Mouse (Mus musculus): ENCODE results near the gene Frmd5. TPM values are rescaled to one million over a fixed set of nuclear protein-coding genes. Genes with fewer than 3 reads are reported as not detected.

Frmd5 gene
- polyA plus RNA-seq, 1 experiment, result 4.1 TPM

- TF ChIP-seq CTCF (IDR thresholded peaks at IDR 0.05; ENCODE audit: borderline replicate concordance, insufficient read depth, low read length) (no peak), POLR2A (IDR thresholded peaks at IDR 0.05; ENCODE audit: low read depth, low read length) (no peak)
- Histone ChIP-seq H3K4me3 (ENCODE audit: insufficient read depth, low read length) (no peak overlapping the region), H3K27ac (ENCODE audit: insufficient read depth, low read length) (peak overlapping the region; percentile 55), H3K4me1 (ENCODE audit: control insufficient read depth, insufficient read depth, low read length) (peaks cover 11% of the 10 kb centered on the region)
These were observed 212.1 kb downstream of the Frmd5 start for GRCm38 (mm10) chr2:121594660-121595291.

GRCm38 (mm10) chr2:121594131-121594530, 212.8 kb downstream of the Frmd5 start:
- Histone ChIP-seq H3K4me3 (ENCODE audit: insufficient read depth, low read length) (no peak overlapping the region), H3K27ac (ENCODE audit: insufficient read depth, low read length) (peak overlapping the region; percentile 55; the same call in 1 of the 2 replicates), H3K4me1 (ENCODE audit: control insufficient read depth, insufficient read depth, low read length) (peaks cover 11% of the 10 kb centered on the region)
- no peak for TF ChIP-seq CTCF (IDR thresholded peaks at IDR 0.05; ENCODE audit: borderline replicate concordance, insufficient read depth, low read length)

GRCm38 (mm10) chr2:121588309-121588694, 218.6 kb downstream of the Frmd5 start:
- TF ChIP-seq POLR2A (IDR thresholded peaks at IDR 0.05; ENCODE audit: low read depth, low read length), result no peak
- no peak for TF ChIP-seq CTCF (IDR thresholded peaks at IDR 0.05; ENCODE audit: borderline replicate concordance, insufficient read depth, low read length)
- no peak overlapping the region for H3K4me3 ChIP-seq (ENCODE audit: insufficient read depth, low read length)
- H3K27ac ChIP-seq (ENCODE audit: insufficient read depth, low read length), result no peak overlapping the region
- no peaks in the 10 kb centered on the region for H3K4me1 ChIP-seq (ENCODE audit: control insufficient read depth, insufficient read depth, low read length)

DNA sequence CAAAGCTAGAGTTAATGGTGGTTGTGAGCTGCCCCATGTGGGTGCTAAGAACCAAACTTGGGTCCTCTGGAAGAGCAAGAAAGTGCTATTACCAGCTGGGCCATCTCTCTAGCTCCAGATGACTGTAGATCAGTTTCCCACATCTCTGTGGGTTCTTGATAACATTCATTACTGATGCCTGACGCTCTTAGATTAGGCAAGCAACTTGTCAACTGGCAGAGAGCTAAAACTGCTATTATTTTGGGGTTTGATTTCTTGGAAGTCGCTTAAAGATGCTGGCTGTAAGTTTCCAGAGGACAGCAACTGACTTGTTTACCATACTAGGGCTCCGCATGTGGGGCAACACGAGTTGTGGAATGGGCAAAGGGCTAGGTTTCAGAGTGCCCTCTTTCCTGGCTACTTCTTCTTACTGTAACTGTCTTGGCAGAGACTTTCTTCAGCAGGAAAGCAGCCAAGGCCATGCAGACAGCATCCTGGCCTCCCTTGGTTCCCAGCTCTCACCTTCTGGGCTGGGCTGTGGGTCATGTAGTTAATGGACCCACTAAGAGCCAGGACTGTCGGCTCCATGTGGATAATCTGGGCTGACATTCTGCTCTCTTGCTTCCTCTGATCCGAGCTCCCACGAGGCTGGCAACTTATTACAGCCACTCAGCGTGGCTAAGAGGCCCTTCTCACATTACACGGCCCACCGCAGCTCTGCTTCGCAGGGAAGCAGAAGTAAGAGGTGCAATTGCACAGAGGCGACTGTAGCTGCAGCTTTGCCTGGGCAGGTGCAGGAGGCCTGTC, 219.2 kb downstream of the Frmd5 start:
- Histone ChIP-seq H3K4me3 (ENCODE audit: insufficient read depth, low read length) (no peak overlapping the region), H3K27ac (ENCODE audit: insufficient read depth, low read length) (no peak overlapping the region), H3K4me1 (ENCODE audit: control insufficient read depth, insufficient read depth, low read length) (no peaks in the 10 kb centered on the region)
- TF ChIP-seq POLR2A (IDR thresholded peaks at IDR 0.05; ENCODE audit: low read depth, low read length) (no peak), CTCF (IDR thresholded peaks at IDR 0.05; ENCODE audit: borderline replicate concordance, insufficient read depth, low read length) (no peak)

DNA sequence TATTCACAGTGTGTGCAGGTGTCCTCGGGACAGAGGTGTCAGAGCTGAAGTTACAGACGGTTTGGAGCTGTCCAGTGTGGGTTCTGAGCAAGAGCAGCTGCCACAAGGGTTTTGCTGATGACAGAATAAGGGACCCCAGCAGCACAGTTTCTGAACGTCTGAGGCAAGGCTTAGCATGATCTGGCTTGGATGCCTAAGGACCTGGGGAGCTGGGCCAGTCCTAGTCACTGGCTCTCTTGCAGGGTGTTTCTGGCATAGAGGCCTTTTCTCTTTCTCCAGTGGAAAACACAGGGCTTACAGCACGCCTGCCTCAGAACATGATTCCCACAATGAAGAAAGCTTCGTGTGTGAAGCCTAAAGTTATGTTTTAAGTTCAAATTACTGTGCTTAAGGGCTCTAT, 222.2 kb downstream of the Frmd5 start:
- no peak overlapping the region for H3K4me3 ChIP-seq (ENCODE audit: insufficient read depth, low read length)
- no peaks in the 10 kb centered on the region for H3K4me1 ChIP-seq (ENCODE audit: control insufficient read depth, insufficient read depth, low read length)
- H3K27ac ChIP-seq (ENCODE audit: insufficient read depth, low read length), result no peak overlapping the region
- TF ChIP-seq POLR2A (IDR thresholded peaks at IDR 0.05; ENCODE audit: low read depth, low read length) (no peak), CTCF (IDR thresholded peaks at IDR 0.05; ENCODE audit: borderline replicate concordance, insufficient read depth, low read length) (no peak)

- TF ChIP-seq CTCF (IDR thresholded peaks at IDR 0.05; ENCODE audit: borderline replicate concordance, insufficient read depth, low read length), result no peak
- TF ChIP-seq POLR2A (IDR thresholded peaks at IDR 0.05; ENCODE audit: low read depth, low read length), result no peak
- Histone ChIP-seq H3K4me3 (ENCODE audit: insufficient read depth, low read length) (no peak overlapping the region), H3K4me1 (ENCODE audit: control insufficient read depth, insufficient read depth, low read length) (no peaks in the 10 kb centered on the region), H3K27ac (ENCODE audit: insufficient read depth, low read length) (no peak overlapping the region)
These were observed 223.3 kb downstream of the Frmd5 start for GRCm38 (mm10) chr2:121583468-121584116.

DNA sequence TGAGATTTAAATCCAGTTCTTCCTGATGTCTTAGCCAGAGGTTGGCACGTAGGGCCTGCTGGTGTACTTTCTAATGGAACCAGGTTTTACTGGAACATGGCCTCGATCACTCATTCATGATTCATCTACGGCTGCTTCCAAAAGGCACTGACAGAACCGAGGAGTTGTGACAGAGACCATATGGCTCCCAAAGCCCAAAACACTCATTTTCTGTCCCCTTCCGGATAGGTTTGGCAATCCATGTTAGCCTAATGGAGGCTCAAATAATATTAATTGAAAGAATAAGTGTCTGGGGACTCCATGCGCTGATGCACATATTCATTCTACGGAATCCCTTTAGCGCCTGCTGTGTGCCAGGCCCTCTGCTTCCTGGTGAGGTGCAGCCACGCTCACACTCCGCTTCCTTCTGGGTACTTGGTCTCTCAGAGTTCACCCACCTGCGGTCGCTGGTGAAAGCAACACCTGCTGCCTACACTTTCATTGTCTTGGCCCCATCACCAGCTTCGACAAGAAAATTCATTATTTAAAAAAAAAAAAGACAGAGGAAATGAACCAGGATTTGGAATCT, 224.0 kb downstream of the Frmd5 start:
- H3K4me3 ChIP-seq (ENCODE audit: insufficient read depth, low read length), result no peak overlapping the region
- no peak overlapping the region for H3K27ac ChIP-seq (ENCODE audit: insufficient read depth, low read length)
- H3K4me1 ChIP-seq (ENCODE audit: control insufficient read depth, insufficient read depth, low read length), result no peaks in the 10 kb centered on the region
- TF ChIP-seq POLR2A (IDR thresholded peaks at IDR 0.05; ENCODE audit: low read depth, low read length) (no peak), CTCF (IDR thresholded peaks at IDR 0.05; ENCODE audit: borderline replicate concordance, insufficient read depth, low read length) (no peak)

- no peak for TF ChIP-seq CTCF (IDR thresholded peaks at IDR 0.05; ENCODE audit: borderline replicate concordance, insufficient read depth, low read length)
- no peak for TF ChIP-seq POLR2A (IDR thresholded peaks at IDR 0.05; ENCODE audit: low read depth, low read length)
- Histone ChIP-seq H3K27ac (ENCODE audit: insufficient read depth, low read length) (peak overlapping the region; percentile 87), H3K4me1 (ENCODE audit: control insufficient read depth, insufficient read depth, low read length) (peaks cover 8% of the 10 kb centered on the region; the same call in 1 of the 2 replicates)
These were observed 231.1 kb downstream of the Frmd5 start for GRCm38 (mm10) chr2:121575741-121576201.

DNA sequence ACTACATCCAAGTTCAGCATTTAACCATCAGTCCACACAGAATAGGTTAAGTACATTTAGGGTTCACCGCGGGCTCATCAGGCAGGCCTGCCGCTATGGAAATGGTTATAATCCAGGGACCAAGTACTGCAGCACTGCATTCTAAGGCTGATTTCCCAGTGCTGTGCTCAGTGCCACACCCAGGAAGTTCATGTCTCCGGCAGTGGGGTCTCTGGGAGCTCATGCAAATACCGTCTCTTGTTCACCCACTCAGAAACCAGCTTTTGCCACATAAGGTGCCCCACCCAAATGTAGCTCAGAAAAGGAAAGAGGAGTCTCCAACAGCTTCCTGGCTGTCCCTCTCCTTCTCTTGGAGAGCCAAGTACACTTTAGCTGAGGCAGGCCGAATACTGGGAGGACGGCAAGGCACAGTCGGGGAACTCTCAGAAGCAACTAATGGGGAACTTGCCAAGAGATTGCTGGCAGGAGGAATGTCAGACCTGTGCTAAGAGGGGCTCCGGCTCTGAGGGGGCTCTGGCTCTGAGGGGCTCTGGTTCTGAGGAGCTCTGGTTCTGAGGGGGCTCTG, 232.7 kb downstream of the Frmd5 start:
- Histone ChIP-seq H3K4me1 (ENCODE audit: control insufficient read depth, insufficient read depth, low read length) (peaks cover 8% of the 10 kb centered on the region; the same call in 1 of the 2 replicates), H3K27ac (ENCODE audit: insufficient read depth, low read length) (peak overlapping the region; percentile 83; the same call in 1 of the 2 replicates), H3K4me3 (ENCODE audit: insufficient read depth, low read length) (no peak overlapping the region)
- no peak for TF ChIP-seq POLR2A (IDR thresholded peaks at IDR 0.05; ENCODE audit: low read depth, low read length)

More at GRCm38 (mm10) chr2:121575741-121576201, 231.1 kb downstream of the Frmd5 start:
- no peak overlapping the region for H3K4me3 ChIP-seq (ENCODE audit: insufficient read depth, low read length)
